Mouse (Mus musculus) small intestine, adult 2 months (tissue): Measurements from ENCODE around the gene Aco2.

ENCODE experiments used
- CTCF ChIP-seq: fragments of 200-500 bp; IDR thresholded peaks from 2 replicates; pipeline ENCODE4 v1.5.1; 2012; ENCODE audit warnings: low read depth, mild to moderate bottlenecking, control low read depth, inconsistent platforms, low read length, moderate library complexity, mixed read lengths; ENCODE audit not compliant: insufficient replicate concordance, insufficient read length; ENCODE audit errors: extremely low read depth
- POLR2A ChIP-seq: fragments of 200-500 bp; IDR thresholded peaks from 2 replicates; pipeline ENCODE4 v1.6.1; 2012; ENCODE audit warnings: low read depth, mild to moderate bottlenecking, control low read depth, inconsistent platforms, low read length, moderate library complexity

GRCm38 (mm10) chr15:81829208-81829580 lies 42.9 kb upstream of the Aco2 start:
- TF ChIP-seq POLR2A = no peak
- no peak for TF ChIP-seq CTCF
